Mouse (Mus musculus) heart, adult 2 months (tissue): ENCODE measurements at regions not wholly inside any gene's neighbourhood (a gene's known extent, or its start where the extent isn't known, plus 50 kb on each side); places are given as distances from the start of the nearest gene placed in this dataset.

Source experiments
- DNase-seq, 2 experiments: peaks; one replicate each; pipeline ENCODE4 v3.0.0; 2021
- H3K27ac ChIP-seq: fragments of 200-600 bp; 2 replicates; pipeline ENCODE4 v1.8.1; 2022
- H3K27me3 ChIP-seq: fragments of 200-500 bp; 2 replicates; pipeline ENCODE4 v1.6.1; 2012; ENCODE audit warnings: mild to moderate bottlenecking, low read length, inconsistent platforms, mixed read lengths; ENCODE audit not compliant: control insufficient read depth, insufficient read depth
- H3K36me3 ChIP-seq: fragments of 200-500 bp; 2 replicates; pipeline ENCODE4 v1.6.1; 2012; ENCODE audit warnings: low read length, inconsistent platforms; ENCODE audit not compliant: control insufficient read depth, insufficient read depth
- H3K4me1 ChIP-seq: fragments of 200-500 bp; 2 replicates; pipeline ENCODE4 v1.6.1; 2011; ENCODE audit warnings: low read length; ENCODE audit not compliant: control insufficient read depth, insufficient read depth
- H3K4me3 ChIP-seq: fragments of 200-600 bp; 2 replicates; pipeline ENCODE4 v1.8.1; 2022
- H3K79me2 ChIP-seq: fragments of 200-500 bp; replicated peaks from 2 replicates; pipeline ENCODE4 v1.6.1; 2012; ENCODE audit warnings: mild to moderate bottlenecking, inconsistent platforms, low read length, moderate library complexity, mixed read lengths; ENCODE audit not compliant: control insufficient read depth, insufficient read depth
- H3K9ac ChIP-seq: fragments of 200-500 bp; 2 replicates; pipeline ENCODE4 v1.6.1; 2012; ENCODE audit warnings: low read depth, mild to moderate bottlenecking, control low read depth, inconsistent platforms, low read length, mixed read lengths
- CTCF ChIP-seq: fragments of 200-600 bp; IDR thresholded peaks from 2 replicates; pipeline ENCODE4 v1.8.1; 2022; ENCODE audit warnings: antibody characterized with exemption, mild to moderate bottlenecking, moderate library complexity
- EP300 ChIP-seq: fragments of 200-500 bp; IDR thresholded peaks from 2 replicates; pipeline ENCODE4 v1.6.1; 2011; ENCODE audit warnings: low read depth, low read length, control low read depth; ENCODE audit not compliant: insufficient read depth
- POLR2A ChIP-seq: fragments of 200-500 bp; IDR thresholded peaks from 2 replicates; pipeline ENCODE4 v1.6.1; 2011; ENCODE audit warnings: mild to moderate bottlenecking, low read depth, low read length, control low read depth; ENCODE audit not compliant: insufficient read depth
- WGBS: fragments of 180-500 bp; shearing (Covaris S2); methylation state at CpG from one replicate; pipeline ENCODE4 v1.1.7; 2018; 5-methylcytosine and 5-hydroxymethylcytosine counted together
- intact Hi-C: fragments of 180-260 bp; cut with DNase I; formaldehyde crosslinking; loops from one replicate; pipeline ENCODE4 v1.15.1; 2025

DNA sequence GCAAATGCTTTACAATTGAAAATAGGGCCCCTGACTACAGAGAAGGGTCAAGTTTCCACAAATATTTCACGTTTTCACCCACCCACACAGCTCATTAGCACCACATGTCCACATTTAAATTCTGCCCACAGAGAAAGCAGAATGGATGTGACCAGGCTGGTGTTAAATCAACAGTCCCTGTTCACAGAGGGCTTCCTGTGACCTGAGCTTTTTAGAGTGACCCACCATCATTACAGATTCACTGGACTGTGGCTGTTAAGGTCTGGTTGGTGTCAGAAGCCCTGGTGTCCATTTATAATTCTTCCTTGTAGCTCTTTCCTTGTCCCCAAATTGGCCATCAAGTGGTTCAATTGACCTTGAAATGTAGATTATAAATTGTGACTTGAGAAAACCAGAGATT is 553.2 kb upstream of the Auts2 start:
- Histone ChIP-seq H3K27me3 (no peaks in the 10 kb centered on the region), H3K79me2 (no peaks in the 10 kb centered on the region), H3K4me3 (no peak overlapping the region), H3K4me1 (no peaks in the 10 kb centered on the region), H3K36me3 (no peaks in the 10 kb centered on the region), H3K9ac (no peak overlapping the region), H3K27ac (no peak overlapping the region)
- intact Hi-C loops = no loop called here
- no peak for DNase-seq
- TF ChIP-seq CTCF (no peak), EP300 (no peak), POLR2A (no peak)
- 64% methylated on average over 1 of the region's 1 CpGs for WGBS

DNA sequence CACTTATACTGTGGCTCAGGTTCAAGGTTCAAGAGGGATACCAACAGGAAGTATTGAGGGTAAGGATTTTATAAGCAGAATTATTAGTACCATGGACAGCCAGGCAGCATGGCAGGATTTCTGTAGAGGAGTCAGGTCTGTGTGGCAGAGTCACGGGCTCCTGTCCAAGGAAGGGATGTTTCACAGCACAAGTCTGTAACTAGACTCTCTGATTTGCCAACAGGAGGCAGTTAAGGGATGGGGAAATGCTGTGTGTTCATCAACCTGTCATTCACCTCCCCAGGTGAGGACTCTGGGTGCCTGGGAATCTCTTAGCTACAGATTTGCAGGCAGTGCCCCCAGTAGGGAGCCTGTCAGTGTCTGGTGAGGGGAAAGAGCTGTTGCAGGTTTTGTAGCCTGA is 541.7 kb upstream of the Auts2 start:
- no peaks in the 10 kb centered on the region for H3K36me3 ChIP-seq
- H3K79me2 ChIP-seq = no peaks in the 10 kb centered on the region
- TF ChIP-seq CTCF = no peak
- TF ChIP-seq EP300 = no peak
- no peak for TF ChIP-seq POLR2A
- no peaks in the 10 kb centered on the region for H3K4me1 ChIP-seq
- H3K27ac ChIP-seq = no peak overlapping the region
- intact Hi-C loops = loop anchor here (5.0 kb wide), 1 partner anchor 567 kb away; no protein-coding TSS in a partner anchor
- H3K27me3 ChIP-seq = no peaks in the 10 kb centered on the region
- H3K9ac ChIP-seq = no peak overlapping the region
- 53% methylated on average over 1 of the region's 1 CpGs for WGBS
- H3K4me3 ChIP-seq = no peak overlapping the region
- no peak for DNase-seq

DNA sequence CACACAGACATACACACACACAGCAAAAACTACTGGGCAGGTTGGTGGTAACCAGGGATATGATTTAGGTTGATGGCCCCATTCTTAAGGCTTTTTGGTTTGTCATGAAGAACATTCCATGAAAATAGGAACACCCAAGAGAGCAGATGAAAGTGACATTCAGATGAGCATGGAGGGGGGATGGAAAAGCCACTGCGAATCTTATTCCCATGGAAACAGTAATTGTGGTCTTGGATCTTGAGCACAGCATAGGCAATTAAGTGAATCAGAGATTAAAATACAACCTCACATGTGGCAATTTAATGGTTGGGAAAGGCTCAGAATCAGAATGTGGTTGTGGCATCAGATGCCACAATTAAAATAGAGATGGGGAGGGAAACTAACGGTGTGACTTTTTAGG is 537.6 kb upstream of the Auts2 start:
- no peak for TF ChIP-seq POLR2A
- TF ChIP-seq CTCF = no peak
- no peak for TF ChIP-seq EP300
- WGBS = 94% methylated on average over 2 of the region's 2 CpGs
- Histone ChIP-seq H3K27me3 (no peaks in the 10 kb centered on the region), H3K36me3 (no peaks in the 10 kb centered on the region), H3K9ac (no peak overlapping the region), H3K27ac (no peak overlapping the region), H3K4me3 (no peak overlapping the region), H3K4me1 (no peaks in the 10 kb centered on the region), H3K79me2 (no peaks in the 10 kb centered on the region)
- DNase-seq = no peak
- intact Hi-C loops = loop anchor here (5.0 kb wide), 1 partner anchor 572 kb away; no protein-coding TSS in a partner anchor

DNA sequence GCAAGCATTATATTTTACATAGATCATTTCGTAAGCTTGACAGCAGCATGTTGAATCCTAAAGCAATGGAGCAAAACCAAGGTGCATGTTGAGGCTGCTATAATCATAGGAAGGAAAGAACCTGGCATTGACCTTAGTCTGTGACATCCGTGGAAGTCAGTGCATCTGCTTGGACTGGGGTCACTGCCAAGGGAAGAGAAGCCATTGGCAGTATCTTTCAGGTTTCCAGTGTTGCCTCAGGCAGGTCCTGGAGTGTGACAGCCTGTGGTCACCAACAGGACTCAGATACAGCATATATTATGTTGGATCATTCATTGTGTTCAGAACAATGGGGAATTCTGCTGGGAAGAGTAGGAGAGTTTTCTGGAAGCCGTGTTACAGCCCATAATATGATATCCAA is 535.8 kb upstream of the Auts2 start:
- H3K9ac ChIP-seq = no peak overlapping the region
- no peak overlapping the region for H3K4me3 ChIP-seq
- H3K27me3 ChIP-seq = no peaks in the 10 kb centered on the region
- intact Hi-C loops = no loop called here
- 64% methylated on average over 3 of the region's 3 CpGs for WGBS
- H3K36me3 ChIP-seq = no peaks in the 10 kb centered on the region
- no peaks in the 10 kb centered on the region for H3K4me1 ChIP-seq
- TF ChIP-seq POLR2A (no peak), EP300 (no peak), CTCF (no peak)
- H3K27ac ChIP-seq = no peak overlapping the region
- no peaks in the 10 kb centered on the region for H3K79me2 ChIP-seq
- no peak for DNase-seq

DNA sequence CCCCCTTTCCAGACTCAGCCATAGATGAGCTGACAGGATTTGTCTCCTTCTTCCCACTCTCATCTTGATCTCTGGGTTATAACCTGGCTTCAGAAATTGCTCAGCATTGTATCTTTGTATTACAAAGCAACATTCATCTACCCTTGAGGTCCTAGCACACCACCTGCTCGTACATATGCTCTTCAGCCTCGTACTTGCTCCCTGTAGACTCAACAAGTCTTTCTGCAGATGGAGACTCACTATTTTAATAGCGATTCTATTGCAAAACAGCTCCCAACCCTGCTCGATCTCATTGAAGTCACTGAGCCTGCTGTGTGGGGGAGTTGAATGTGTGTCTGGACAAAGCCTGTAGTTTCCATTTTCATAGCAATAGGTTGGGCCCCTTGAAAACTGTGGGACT is 535.2 kb upstream of the Auts2 start:
- TF ChIP-seq POLR2A = no peak
- no peak for TF ChIP-seq CTCF
- TF ChIP-seq EP300 = no peak
- WGBS = 71% methylated on average over 4 of the region's 4 CpGs
- intact Hi-C loops = no loop called here
- Histone ChIP-seq H3K9ac (no peak overlapping the region), H3K4me3 (no peak overlapping the region), H3K27ac (no peak overlapping the region), H3K79me2 (no peaks in the 10 kb centered on the region), H3K36me3 (no peaks in the 10 kb centered on the region), H3K4me1 (no peaks in the 10 kb centered on the region), H3K27me3 (no peaks in the 10 kb centered on the region)
- DNase-seq = no peak

DNA sequence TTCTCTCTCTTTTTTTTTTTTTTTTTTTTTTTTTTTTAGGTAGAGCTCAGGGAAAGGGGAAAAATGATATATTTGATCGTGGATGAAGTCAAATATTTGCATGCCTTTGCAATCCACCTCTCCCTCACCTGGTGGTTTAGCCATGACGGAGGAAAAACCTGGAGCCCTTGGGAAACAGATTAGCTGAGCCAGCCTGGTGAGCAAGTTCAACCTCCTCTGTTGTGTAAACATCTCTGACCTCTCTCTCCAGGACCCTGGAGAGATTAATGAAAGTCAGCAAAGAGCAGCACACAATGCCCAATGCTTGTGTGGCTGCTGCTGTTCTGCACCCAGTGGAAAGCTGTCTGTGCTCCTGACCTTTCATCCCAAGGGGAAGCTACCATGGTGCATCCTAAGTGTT is 530.2 kb upstream of the Auts2 start:
- no peaks in the 10 kb centered on the region for H3K4me1 ChIP-seq
- H3K9ac ChIP-seq = no peak overlapping the region
- H3K4me3 ChIP-seq = no peak overlapping the region
- H3K27ac ChIP-seq = no peak overlapping the region
- no peaks in the 10 kb centered on the region for H3K36me3 ChIP-seq
- intact Hi-C loops = no loop called here
- DNase-seq = no peak
- H3K79me2 ChIP-seq = no peaks in the 10 kb centered on the region
- H3K27me3 ChIP-seq = no peaks in the 10 kb centered on the region
- no peak for TF ChIP-seq CTCF
- TF ChIP-seq POLR2A = no peak
- TF ChIP-seq EP300 = no peak
- WGBS = 60% methylated on average over 2 of the region's 2 CpGs

DNA sequence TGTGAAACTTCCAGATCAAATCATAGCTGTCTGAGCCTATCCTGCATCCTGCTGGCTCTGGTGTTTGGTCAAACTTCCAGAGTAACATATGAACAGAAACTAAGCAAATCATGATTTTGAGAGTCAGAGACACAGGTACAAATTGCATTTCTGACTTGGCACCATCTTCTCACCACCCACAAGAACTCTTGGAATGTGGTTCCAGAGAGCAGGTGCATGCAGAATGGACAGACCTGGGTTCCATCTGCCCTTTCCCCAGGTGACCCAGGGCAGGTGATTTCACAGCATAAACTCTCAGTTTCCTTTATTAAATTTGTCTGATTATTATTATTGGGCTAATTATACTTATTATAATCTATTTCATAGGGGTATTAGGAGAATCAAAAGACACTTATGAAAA is 527.0 kb upstream of the Auts2 start:
- Histone ChIP-seq H3K36me3 (no peaks in the 10 kb centered on the region), H3K4me3 (no peak overlapping the region), H3K4me1 (no peaks in the 10 kb centered on the region), H3K9ac (no peak overlapping the region), H3K79me2 (no peaks in the 10 kb centered on the region), H3K27ac (no peak overlapping the region), H3K27me3 (no peaks in the 10 kb centered on the region)
- TF ChIP-seq POLR2A (no peak), EP300 (no peak), CTCF (no peak)
- intact Hi-C loops = no loop called here
- no peak for DNase-seq
